Mouse (Mus musculus): ENCODE data around the gene Map3k4.

DNA sequence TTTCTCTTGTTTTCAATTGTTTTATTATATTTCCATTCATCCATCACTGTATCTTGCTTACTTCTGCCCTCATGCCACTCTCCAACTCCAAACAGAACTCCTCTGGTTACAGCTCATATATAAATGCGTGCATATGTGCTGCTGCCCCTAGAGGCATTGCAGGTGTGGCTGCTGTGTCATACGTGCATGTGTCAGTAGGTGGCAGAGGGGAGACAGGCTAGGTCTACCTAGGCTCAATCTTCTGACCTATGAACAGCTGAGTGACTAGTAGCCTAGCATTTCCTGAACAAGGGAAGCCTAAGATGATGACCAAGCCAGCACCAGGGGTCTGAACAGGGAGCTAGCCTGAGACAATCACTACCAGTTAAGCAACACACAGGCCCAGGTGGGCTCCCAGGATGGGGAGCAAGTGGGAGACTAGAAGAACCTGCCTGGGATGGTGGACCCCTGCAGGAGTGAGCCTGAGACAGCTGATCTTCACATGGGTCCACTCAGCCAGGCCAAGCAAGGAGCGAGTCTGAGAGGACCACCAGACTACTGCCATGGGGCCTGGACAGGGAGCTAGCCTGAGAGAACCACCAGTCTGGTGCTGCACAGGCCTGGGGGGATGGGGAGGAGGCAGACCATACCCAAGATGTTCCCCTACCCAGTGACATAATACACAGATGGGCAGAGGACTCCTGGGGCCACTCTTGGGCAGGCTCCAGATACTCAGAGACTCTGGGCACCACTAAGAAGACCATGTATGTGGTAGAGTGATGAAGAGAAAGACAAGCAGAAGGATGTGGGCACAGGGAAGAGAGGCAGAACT, 17.5 kb downstream of the Map3k4 start:
- TF ChIP-seq GATA1 (IDR thresholded peaks at IDR 0.05; ENCODE audit: borderline replicate concordance, low read length) (no peak), CTCF (IDR thresholded peaks at IDR 0.05; ENCODE audit: low read depth, low read length) (no peak), TAL1 (conservative IDR thresholded peaks at IDR 0.05; ENCODE audit: low read depth, low read length) (no peak)

Data from G1E (cell line).